Mouse (Mus musculus) frontal cortex, adult (tissue): ENCODE results near the gene Rpl5.

ENCODE experiments used
- ATAC-seq: cut with Nextera tagmentation; 2 replicates; pipeline ENCODE4 v1.9.2; 2017; ENCODE audit warnings: mild to moderate bottlenecking, moderate library complexity, mixed read lengths; ENCODE audit not compliant: low TSS enrichment

Gene Rpl5

GRCm38 (mm10) chr5:107943526-107943925, 43.2 kb downstream of the Rpl5 start:
- no peak for ATAC-seq

DNA sequence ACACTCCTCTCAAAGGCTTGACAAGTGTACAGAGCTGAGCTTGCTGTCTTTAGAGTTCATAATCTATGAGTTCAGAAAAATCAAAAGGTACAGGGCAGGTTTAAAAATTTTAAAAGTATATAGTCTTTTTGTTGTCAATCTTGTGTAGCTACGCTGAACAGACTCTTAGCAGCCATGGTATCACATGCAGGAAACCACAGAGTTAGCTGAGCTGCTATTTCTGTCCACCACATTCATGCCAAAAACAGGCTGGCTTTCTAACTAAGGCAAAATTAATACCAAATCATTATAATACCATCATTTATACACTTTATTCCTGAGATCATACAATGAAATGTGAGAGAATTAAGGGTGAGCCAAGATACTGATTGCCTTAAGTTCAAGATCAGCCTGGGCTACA, 46.2 kb downstream of the Rpl5 start:
- no peak for ATAC-seq

- ATAC-seq: peak; percentile 34; the same call in 1 of the 2 replicates
These were observed 47.2 kb downstream of the Rpl5 start for GRCm38 (mm10) chr5:107947548-107947947.

DNA sequence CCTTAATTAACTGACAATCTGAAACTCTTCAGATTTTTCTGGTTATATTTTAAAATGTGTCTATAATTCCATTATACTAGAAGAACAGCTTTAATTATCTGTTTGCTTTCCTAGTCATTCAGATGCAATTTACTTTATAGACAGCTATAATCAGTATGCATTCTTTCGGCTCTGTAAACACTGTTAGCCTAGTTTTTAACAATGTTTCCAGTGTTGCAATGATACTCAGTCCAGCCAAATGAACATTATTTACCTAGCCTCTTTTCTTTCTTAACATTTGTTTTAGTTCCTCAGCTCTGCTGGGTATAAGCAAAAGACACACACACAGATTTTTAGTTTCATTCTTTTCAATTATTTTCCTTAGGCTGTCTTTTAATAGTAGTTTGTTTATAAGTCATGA, 48.6 kb downstream of the Rpl5 start:
- ATAC-seq: no peak

DNA sequence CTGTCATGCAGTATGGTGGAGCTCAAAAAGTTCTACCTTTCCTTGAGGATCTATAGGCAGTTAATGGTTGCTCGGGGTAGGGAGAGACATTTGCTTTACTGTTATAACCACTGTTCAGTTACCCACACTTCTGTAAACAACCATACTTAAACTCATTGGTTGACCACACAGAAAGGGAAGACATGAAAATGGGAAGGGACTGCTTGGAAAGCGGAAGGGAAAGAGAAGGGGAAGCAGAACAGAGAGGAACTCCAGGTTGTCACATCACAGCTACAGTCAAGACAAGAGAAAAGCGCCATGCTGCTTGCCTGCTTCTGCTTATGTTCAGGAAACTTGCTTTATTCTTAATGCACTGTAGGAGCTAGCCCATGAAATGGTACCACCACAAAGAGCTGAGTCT, 49.3 kb downstream of the Rpl5 start:
- no peak for ATAC-seq

DNA sequence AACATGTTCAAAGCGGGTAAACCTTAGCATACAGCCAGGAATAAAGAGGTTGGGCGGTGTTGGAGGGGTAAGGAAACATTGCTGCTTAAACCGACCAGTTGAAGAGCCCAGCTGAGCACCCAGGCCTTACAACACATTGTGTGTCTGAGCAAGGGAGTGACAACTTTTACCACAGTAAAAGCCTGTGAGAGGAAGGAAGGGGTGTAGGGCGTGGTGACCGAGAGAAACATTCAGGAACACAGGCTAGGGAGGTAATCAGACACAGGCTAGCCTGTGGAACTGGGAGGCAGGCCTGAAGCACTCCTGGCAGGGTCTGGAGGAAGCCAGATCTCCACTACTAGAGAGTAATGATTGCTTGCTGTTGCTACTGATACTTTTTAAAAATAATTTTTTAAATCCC, 50.3 kb downstream of the Rpl5 start:
- no peak for ATAC-seq
